Mouse (Mus musculus): ENCODE measurements at regions not wholly inside any gene's neighbourhood (a gene's known extent, or its start where the extent isn't known, plus 50 kb on each side); places are given as distances from the start of the nearest gene placed in this dataset.

GRCm38 (mm10) chr13:78717686-78718431 is 518.3 kb upstream of the Nr2f1 start:
- DNase-seq: no peak

- DNase-seq: no peak
Measured at GRCm38 (mm10) chr13:78717159-78717558, 517.6 kb upstream of the Nr2f1 start.

GRCm38 (mm10) chr13:78704693-78705092 is 505.1 kb upstream of the Nr2f1 start:
- DNase-seq: no peak

- no peak for DNase-seq
Measured at GRCm38 (mm10) chr13:78697814-78698519, 498.4 kb upstream of the Nr2f1 start.

GRCm38 (mm10) chr13:78679255-78679895 is 479.8 kb upstream of the Nr2f1 start:
- no peak for DNase-seq

- DNase-seq: no peak
Measured at GRCm38 (mm10) chr13:78678241-78678640, 478.7 kb upstream of the Nr2f1 start.

- no peak for DNase-seq
Measured at GRCm38 (mm10) chr13:78658285-78658684, 458.7 kb upstream of the Nr2f1 start.

- no peak for DNase-seq
Measured at GRCm38 (mm10) chr13:78656766-78657165, 457.2 kb upstream of the Nr2f1 start.

- DNase-seq: no peak
Measured at GRCm38 (mm10) chr13:78656196-78656595, 456.6 kb upstream of the Nr2f1 start.

GRCm38 (mm10) chr13:78650824-78651223 is 451.3 kb upstream of the Nr2f1 start:
- no peak for DNase-seq

- DNase-seq: no peak
Measured at GRCm38 (mm10) chr13:78644556-78644955, 445.0 kb upstream of the Nr2f1 start.

- no peak for DNase-seq
Measured at GRCm38 (mm10) chr13:78643023-78643422, 443.5 kb upstream of the Nr2f1 start.

- no peak for DNase-seq
Measured at GRCm38 (mm10) chr13:78642443-78642729, 442.8 kb upstream of the Nr2f1 start.

GRCm38 (mm10) chr13:78641687-78642442 is 442.3 kb upstream of the Nr2f1 start:
- DNase-seq: no peak

GRCm38 (mm10) chr13:78640340-78640739 is 440.8 kb upstream of the Nr2f1 start:
- no peak for DNase-seq

GRCm38 (mm10) chr13:78638462-78638861 is 438.9 kb upstream of the Nr2f1 start:
- DNase-seq: no peak

- no peak for DNase-seq
Measured at GRCm38 (mm10) chr13:78631609-78632008, 432.1 kb upstream of the Nr2f1 start.

- DNase-seq: no peak
Measured at GRCm38 (mm10) chr13:78629041-78629727, 429.6 kb upstream of the Nr2f1 start.

GRCm38 (mm10) chr13:78623652-78624051 is 424.1 kb upstream of the Nr2f1 start:
- DNase-seq: no peak

- DNase-seq: no peak
Measured at GRCm38 (mm10) chr13:78602861-78603211, 403.3 kb upstream of the Nr2f1 start.

GRCm38 (mm10) chr13:78602211-78602860 is 402.8 kb upstream of the Nr2f1 start:
- DNase-seq: no peak

GRCm38 (mm10) chr13:78580863-78581595 is 381.5 kb upstream of the Nr2f1 start:
- DNase-seq: no peak
